Mouse (Mus musculus): Measurements from ENCODE around the gene Ccnj. TPM values are rescaled to one million over a fixed set of nuclear protein-coding genes. Genes with fewer than 3 reads are reported as not detected.

Gene Ccnj
- polyA plus RNA-seq, 1 experiment: 2.1 TPM

GRCm38 (mm10) chr19:40881700-40882099 lies 50.6 kb downstream of the Ccnj start:
- no peaks in the 10 kb centered on the region for H3K36me3 ChIP-seq (ENCODE audit: control insufficient read depth, insufficient read depth)
- TF ChIP-seq REST (IDR thresholded peaks at IDR 0.05; ENCODE audit: insufficient read depth, insufficient read length): no peak
- H3K79me2 ChIP-seq (ENCODE audit: control insufficient read depth, insufficient read depth): no peaks in the 10 kb centered on the region
- no peak overlapping the region for H3ac ChIP-seq (ENCODE audit: control insufficient read depth, insufficient read length)
- no peak overlapping the region for H3K4me2 ChIP-seq (ENCODE audit: low read depth)
- no peak overlapping the region for H3K4me3 ChIP-seq
- peaks cover 8% of the 10 kb centered on the region for H3K27me3 ChIP-seq (ENCODE audit: control insufficient read depth, insufficient read depth, insufficient read length)

GRCm38 (mm10) chr19:40888887-40889286 lies 57.8 kb downstream of the Ccnj start:
- H3K36me3 ChIP-seq (ENCODE audit: control insufficient read depth, insufficient read depth): no peaks in the 10 kb centered on the region
- H3ac ChIP-seq (ENCODE audit: control insufficient read depth, insufficient read length): no peak overlapping the region
- TF ChIP-seq MAX (IDR thresholded peaks at IDR 0.05; ENCODE audit: low read depth) (no peak), CEBPB (IDR thresholded peaks at IDR 0.05; ENCODE audit: insufficient read depth, poor library complexity, severe bottlenecking) (no peak), REST (IDR thresholded peaks at IDR 0.05; ENCODE audit: insufficient read depth, insufficient read length) (no peak), USF1 (IDR thresholded peaks at IDR 0.05; ENCODE audit: low read depth) (no peak), POLR2A (IDR thresholded peaks at IDR 0.05; ENCODE audit: insufficient read length, low read depth) (no peak), E2F4 (IDR thresholded peaks at IDR 0.05; ENCODE audit: insufficient read depth) (no peak), MYOD1 (IDR thresholded peaks at IDR 0.05; ENCODE audit: control insufficient read depth in 1 of 3, insufficient read length in 2 of 3, low read depth in 2 of 3) (no peak), TCF3 (IDR thresholded peaks at IDR 0.05; ENCODE audit: insufficient read length, low read depth) (no peak), POLR2AphosphoS2 (IDR thresholded peaks at IDR 0.05; ENCODE audit: insufficient read length, low read depth) (no peak), TCF12 (IDR thresholded peaks at IDR 0.05; ENCODE audit: insufficient read depth, poor library complexity, severe bottlenecking) (no peak), SRF (IDR thresholded peaks at IDR 0.05; ENCODE audit: control insufficient read depth, insufficient read length, low read depth) (no peak), MYOG (IDR thresholded peaks at IDR 0.05; ENCODE audit: control insufficient read depth in 1 of 3, insufficient read depth in 1 of 3, insufficient read length in 2 of 3, low read depth in 2 of 3) (no peak)
- no peak overlapping the region for H3K4me3 ChIP-seq
- H3K27me3 ChIP-seq (ENCODE audit: control insufficient read depth, insufficient read depth, insufficient read length): peaks cover 4% of the 10 kb centered on the region
- H3K4me2 ChIP-seq (ENCODE audit: low read depth): no peak overlapping the region
- no peaks in the 10 kb centered on the region for H3K79me2 ChIP-seq (ENCODE audit: control insufficient read depth, insufficient read depth)

GRCm38 (mm10) chr19:40894071-40894506 lies 63.0 kb downstream of the Ccnj start:
- H3K4me2 ChIP-seq (ENCODE audit: low read depth): peak overlapping the region; percentile 36
- no peaks in the 10 kb centered on the region for H3K36me3 ChIP-seq (ENCODE audit: control insufficient read depth, insufficient read depth)
- no peak overlapping the region for H3ac ChIP-seq (ENCODE audit: control insufficient read depth, insufficient read length)
- peak overlapping the region; percentile 49 for H3K4me3 ChIP-seq
- no peaks in the 10 kb centered on the region for H3K79me2 ChIP-seq (ENCODE audit: control insufficient read depth, insufficient read depth)
- TF ChIP-seq POLR2A (IDR thresholded peaks at IDR 0.05; ENCODE audit: insufficient read length, low read depth): no peak
- no peak for TF ChIP-seq SRF (IDR thresholded peaks at IDR 0.05; ENCODE audit: control insufficient read depth, insufficient read length, low read depth)
- TF ChIP-seq MYOD1 (IDR thresholded peaks at IDR 0.05; ENCODE audit: control insufficient read depth in 1 of 3, insufficient read length in 2 of 3, low read depth in 2 of 3): no peak
- TF ChIP-seq E2F4 (IDR thresholded peaks at IDR 0.05; ENCODE audit: insufficient read depth): no peak
- no peak for TF ChIP-seq USF1 (IDR thresholded peaks at IDR 0.05; ENCODE audit: low read depth)
- no peak for TF ChIP-seq POLR2AphosphoS2 (IDR thresholded peaks at IDR 0.05; ENCODE audit: insufficient read length, low read depth)
- no peak for TF ChIP-seq MAX (IDR thresholded peaks at IDR 0.05; ENCODE audit: low read depth)
- no peak for TF ChIP-seq REST (IDR thresholded peaks at IDR 0.05; ENCODE audit: insufficient read depth, insufficient read length)
- no peak for TF ChIP-seq MYOG (IDR thresholded peaks at IDR 0.05; ENCODE audit: control insufficient read depth in 1 of 3, insufficient read depth in 1 of 3, insufficient read length in 2 of 3, low read depth in 2 of 3)
- TF ChIP-seq TCF12 (IDR thresholded peaks at IDR 0.05; ENCODE audit: insufficient read depth, poor library complexity, severe bottlenecking): no peak
- no peak for TF ChIP-seq CEBPB (IDR thresholded peaks at IDR 0.05; ENCODE audit: insufficient read depth, poor library complexity, severe bottlenecking)
- TF ChIP-seq TCF3 (IDR thresholded peaks at IDR 0.05; ENCODE audit: insufficient read length, low read depth): no peak
- no peaks in the 10 kb centered on the region for H3K27me3 ChIP-seq (ENCODE audit: control insufficient read depth, insufficient read depth, insufficient read length)

- peak within 1 kb of the TSS; percentile 55 for H3K4me2 ChIP-seq (ENCODE audit: low read depth)
- H3K27me3 ChIP-seq (ENCODE audit: control insufficient read depth, insufficient read depth, insufficient read length): no peaks in the 10 kb centered on the region
- no peaks in the 10 kb centered on the region for H3K79me2 ChIP-seq (ENCODE audit: control insufficient read depth, insufficient read depth)
- peak within 1 kb of the TSS; percentile 49 for H3K4me3 ChIP-seq
- TF ChIP-seq USF1 (IDR thresholded peaks at IDR 0.05; ENCODE audit: low read depth) (no peak), REST (IDR thresholded peaks at IDR 0.05; ENCODE audit: insufficient read depth, insufficient read length) (no peak), POLR2AphosphoS2 (IDR thresholded peaks at IDR 0.05; ENCODE audit: insufficient read length, low read depth) (peak; percentile 44), TCF12 (IDR thresholded peaks at IDR 0.05; ENCODE audit: insufficient read depth, poor library complexity, severe bottlenecking) (no peak), POLR2A (IDR thresholded peaks at IDR 0.05; ENCODE audit: insufficient read length, low read depth) (peak; percentile 69), SRF (IDR thresholded peaks at IDR 0.05; ENCODE audit: control insufficient read depth, insufficient read length, low read depth) (no peak), MYOG (IDR thresholded peaks at IDR 0.05; ENCODE audit: control insufficient read depth in 1 of 3, insufficient read depth in 1 of 3, insufficient read length in 2 of 3, low read depth in 2 of 3) (no peak), MAX (IDR thresholded peaks at IDR 0.05; ENCODE audit: low read depth) (no peak)
- peak within 1 kb of the TSS; percentile 34 for H3ac ChIP-seq (ENCODE audit: control insufficient read depth, insufficient read length)
- no peaks in the 10 kb centered on the region for H3K36me3 ChIP-seq (ENCODE audit: control insufficient read depth, insufficient read depth)
These were observed 63.7 kb downstream of the Ccnj start, which contains the start of gene Zfp518a for GRCm38 (mm10) chr19:40894519-40895392. Zfp518a (plus strand) TSS chr19:40894705.

GRCm38 (mm10) chr19:40895393-40895703 lies 64.3 kb downstream of the Ccnj start:
- Histone ChIP-seq H3ac (ENCODE audit: control insufficient read depth, insufficient read length) (peak overlapping the region; percentile 34), H3K4me3 (peak overlapping the region; percentile 49), H3K27me3 (ENCODE audit: control insufficient read depth, insufficient read depth, insufficient read length) (no peaks in the 10 kb centered on the region), H3K36me3 (ENCODE audit: control insufficient read depth, insufficient read depth) (no peaks in the 10 kb centered on the region), H3K4me2 (ENCODE audit: low read depth) (peak overlapping the region; percentile 55), H3K79me2 (ENCODE audit: control insufficient read depth, insufficient read depth) (no peaks in the 10 kb centered on the region)
- TF ChIP-seq REST (IDR thresholded peaks at IDR 0.05; ENCODE audit: insufficient read depth, insufficient read length) (no peak), E2F4 (IDR thresholded peaks at IDR 0.05; ENCODE audit: insufficient read depth) (no peak), MYOG (IDR thresholded peaks at IDR 0.05; ENCODE audit: control insufficient read depth in 1 of 3, insufficient read depth in 1 of 3, insufficient read length in 2 of 3, low read depth in 2 of 3) (no peak), POLR2AphosphoS2 (IDR thresholded peaks at IDR 0.05; ENCODE audit: insufficient read length, low read depth) (no peak), POLR2A (IDR thresholded peaks at IDR 0.05; ENCODE audit: insufficient read length, low read depth) (no peak)

Measured in myocyte (in vitro differentiated cells).